8 mouse cellular contexts compared by ENCODE assay signal in genomic region chr19:32136888-32137625, GRCm38 (mm10). TPM values are rescaled to one million over a fixed set of nuclear protein-coding genes. Genes with fewer than 3 reads are reported as not detected.
DNase-seq lines count a peak whose midpoint lies in the region; ATAC-seq lines count a peak whose summit lies in the region.
"Had no signal": no experiment of that assay in that cellular context is flagged by ENCODE, and none has a peak within 500 bp of the region (broad histone marks: within the 10 kb centered on the region; RNA-seq: fewer than 3 reads in every experiment).

No protein-coding gene starts in this region.

- peak; percentile 9 to 10 for DNase-seq in left cerebral cortex, postnatal 14 days (ENCODE audit: low spot score in 2 of 2)
- no peak for DNase-seq in left cerebral cortex, postnatal 4 days
- peak; percentile 27 for DNase-seq in embryo, embryonic 10.5 days (ENCODE audit: low spot score)
- DNase-seq in heart, adult 8-10 months (ENCODE audit: low spot score): peak; percentile 50
- DNase-seq in right cerebral cortex, adult 2 months (ENCODE audit: low spot score in 2 of 2): peak; percentile 14 to 22
- DNase-seq in cerebellum, adult 11-12 months: no peak
- DNase-seq: gastrocnemius, postnatal 36 days had no signal

- ATAC-seq in erythroid progenitor cell, adult 5-6 weeks (replicated peaks; ENCODE audit: low FRiP score, poor library complexity, severe bottlenecking): no peak

- intact Hi-C loops in left cerebral cortex, postnatal 14 days (cut with DNase I): no loop called here
- intact Hi-C loops in left cerebral cortex, postnatal 4 days (cut with DNase I): no loop called here

RNA-seq across cellular contexts. Expression of gene Asah2, which starts 29.0 kb away (rescaled TPM):
- 1 to 10 TPM; 5.6 to 6.5 TPM for total RNA-seq in left cerebral cortex, postnatal 14 days (2021)
- total RNA-seq in left cerebral cortex, postnatal 4 days (2021): 1 to 10 TPM; 2.1 to 2.9 TPM
- total RNA-seq in heart, adult 8-10 months (2022): 10 to 100 TPM; 13.5 to 16.6 (median 15.5) TPM
- 0.72 and 4.2 TPM in 2 replicates for total RNA-seq in erythroid progenitor cell, adult 5-6 weeks (2015; ENCODE audit: low replicate concordance)
- total RNA-seq in erythroid progenitor cell, adult 5-6 weeks (2017; ENCODE audit: low replicate concordance): 0.77 and 4.8 TPM in 2 replicates

Comparison
In these comparisons a context has a peak if more than half of its experiments do, and no peak if none do; other contexts are left out.
1. DNase-seq: peak in left cerebral cortex, postnatal 14 days (2 of 2), embryo, embryonic 10.5 days (single experiment), heart, adult 8-10 months (single experiment) and right cerebral cortex, adult 2 months (2 of 2); none in left cerebral cortex, postnatal 4 days (single experiment) and cerebellum, adult 11-12 months (single experiment).